Mouse (Mus musculus): ENCODE measurements at regions not wholly inside any gene's neighbourhood (a gene's known extent, or its start where the extent isn't known, plus 50 kb on each side); places are given as distances from the start of the nearest gene placed in this dataset.

DNA sequence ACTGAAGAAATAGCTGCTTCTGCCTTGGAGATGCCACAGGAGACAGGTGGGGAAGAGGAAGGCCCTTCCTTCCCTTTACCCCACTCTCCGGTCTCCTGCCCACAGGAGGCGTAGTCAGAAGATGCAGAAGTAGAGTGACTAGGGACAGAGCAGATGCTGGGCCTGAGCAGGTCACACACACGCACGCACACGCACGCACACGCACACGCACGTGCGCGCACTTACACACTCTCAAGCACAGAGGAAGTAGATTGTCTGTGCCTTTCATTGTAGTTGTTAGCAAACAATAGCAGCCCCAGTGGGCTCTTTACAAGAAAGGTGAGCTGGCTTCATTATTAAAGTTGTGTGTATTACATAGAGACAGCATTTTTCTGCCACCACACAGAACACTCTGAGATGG lies 144.3 kb upstream of the Car8 start:
- no peaks in the 10 kb centered on the region for H3K4me1 ChIP-seq (ENCODE audit: control insufficient read depth, insufficient read depth, low read length)
- H3K4me3 ChIP-seq (replicated peaks; ENCODE audit: control insufficient read depth, low read depth, low read length) = no peak overlapping the region
- no peak for TF ChIP-seq POLR2A (IDR thresholded peaks at IDR 0.05; ENCODE audit: borderline replicate concordance, control insufficient read depth, low read depth, low read length)
- no peak for TF ChIP-seq CTCF (IDR thresholded peaks at IDR 0.05; ENCODE audit: control insufficient read depth, insufficient read depth, low read length)
- 73% methylated on average over 11 of the region's 11 CpGs for WGBS
- H3K27ac ChIP-seq (ENCODE audit: control insufficient read depth, insufficient read depth, low read depth, low read length, poor library complexity) = no peak overlapping the region

DNA sequence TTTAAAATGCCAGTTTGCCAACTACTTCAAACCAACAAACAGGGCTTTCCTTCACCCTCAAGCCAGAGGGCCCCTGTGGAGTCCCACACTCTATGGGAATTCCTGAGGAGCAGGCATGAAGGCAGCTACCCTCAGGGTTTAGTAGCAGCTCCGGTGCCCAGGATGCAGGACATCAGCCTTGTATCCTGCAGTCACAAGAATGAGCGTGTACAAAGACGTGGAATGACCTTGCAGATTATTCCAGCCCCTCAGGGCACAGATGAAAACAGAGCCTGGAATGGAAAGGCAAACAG lies 143.2 kb upstream of the Car8 start:
- Histone ChIP-seq H3K27ac (ENCODE audit: control insufficient read depth, insufficient read depth, low read depth, low read length, poor library complexity) (no peak overlapping the region), H3K4me1 (ENCODE audit: control insufficient read depth, insufficient read depth, low read length) (no peaks in the 10 kb centered on the region), H3K4me3 (replicated peaks; ENCODE audit: control insufficient read depth, low read depth, low read length) (no peak overlapping the region)
- WGBS = 78% methylated on average over 3 of the region's 3 CpGs
- TF ChIP-seq CTCF (IDR thresholded peaks at IDR 0.05; ENCODE audit: control insufficient read depth, insufficient read depth, low read length) = no peak
- no peak for TF ChIP-seq POLR2A (IDR thresholded peaks at IDR 0.05; ENCODE audit: borderline replicate concordance, control insufficient read depth, low read depth, low read length)

GRCm38 (mm10) chr4:8381408-8382124 lies 142.7 kb upstream of the Car8 start:
- TF ChIP-seq CTCF (IDR thresholded peaks at IDR 0.05; ENCODE audit: control insufficient read depth, insufficient read depth, low read length) = no peak
- TF ChIP-seq POLR2A (IDR thresholded peaks at IDR 0.05; ENCODE audit: borderline replicate concordance, control insufficient read depth, low read depth, low read length) = no peak
- H3K27ac ChIP-seq (ENCODE audit: control insufficient read depth, insufficient read depth, low read depth, low read length, poor library complexity) = no peak overlapping the region
- no peak overlapping the region for H3K4me3 ChIP-seq (replicated peaks; ENCODE audit: control insufficient read depth, low read depth, low read length)
- H3K4me1 ChIP-seq (ENCODE audit: control insufficient read depth, insufficient read depth, low read length) = no peaks in the 10 kb centered on the region
- 81% methylated on average over 13 of the region's 13 CpGs for WGBS

DNA sequence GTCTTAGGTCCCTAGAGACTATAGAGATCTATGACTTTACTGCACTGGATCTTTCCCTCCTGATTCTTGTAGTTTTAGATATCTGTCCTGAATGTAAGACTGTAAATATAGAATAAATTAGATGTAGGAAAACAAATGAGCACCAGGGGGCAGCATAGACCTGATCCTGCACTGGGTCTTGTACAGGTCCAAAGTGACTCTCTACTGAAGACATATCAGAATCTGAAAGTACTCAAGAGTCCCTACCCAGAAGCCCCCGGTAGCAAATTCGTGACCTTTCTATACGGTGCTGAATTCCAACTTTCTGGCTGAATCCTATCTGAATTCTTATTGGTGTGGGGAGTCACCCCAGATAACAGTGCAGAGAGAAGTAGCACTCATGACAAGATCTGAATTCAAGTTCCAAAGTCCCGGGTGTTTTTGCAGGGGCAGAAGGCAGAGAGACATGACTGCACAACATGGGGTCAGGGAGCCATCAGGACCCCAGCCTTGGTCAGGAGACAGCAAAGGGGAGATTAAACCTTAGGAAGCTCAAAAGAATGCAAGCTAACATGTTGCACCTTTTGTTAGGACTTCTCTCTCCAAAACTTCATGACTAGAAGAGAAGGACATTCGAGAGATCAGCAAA lies 142.0 kb upstream of the Car8 start:
- no peak overlapping the region for H3K27ac ChIP-seq (ENCODE audit: control insufficient read depth, insufficient read depth, low read depth, low read length, poor library complexity)
- TF ChIP-seq POLR2A (IDR thresholded peaks at IDR 0.05; ENCODE audit: borderline replicate concordance, control insufficient read depth, low read depth, low read length) = no peak
- 0 out of 2 replicates have a peak, but pooled peaks have one; percentile 25 for TF ChIP-seq CTCF (IDR thresholded peaks at IDR 0.05; ENCODE audit: control insufficient read depth, insufficient read depth, low read length)
- no peaks in the 10 kb centered on the region for H3K4me1 ChIP-seq (ENCODE audit: control insufficient read depth, insufficient read depth, low read length)
- WGBS = 43% methylated on average over 5 of the region's 5 CpGs
- H3K4me3 ChIP-seq (replicated peaks; ENCODE audit: control insufficient read depth, low read depth, low read length) = no peak overlapping the region

- TF ChIP-seq POLR2A (IDR thresholded peaks at IDR 0.05; ENCODE audit: borderline replicate concordance, control insufficient read depth, low read depth, low read length) (no peak), CTCF (IDR thresholded peaks at IDR 0.05; ENCODE audit: control insufficient read depth, insufficient read depth, low read length) (no peak)
- WGBS = 77% methylated on average over 6 of the region's 6 CpGs
- no peaks in the 10 kb centered on the region for H3K4me1 ChIP-seq (ENCODE audit: control insufficient read depth, insufficient read depth, low read length)
Measured at GRCm38 (mm10) chr4:8374737-8375489, 136.1 kb upstream of the Car8 start.

DNA sequence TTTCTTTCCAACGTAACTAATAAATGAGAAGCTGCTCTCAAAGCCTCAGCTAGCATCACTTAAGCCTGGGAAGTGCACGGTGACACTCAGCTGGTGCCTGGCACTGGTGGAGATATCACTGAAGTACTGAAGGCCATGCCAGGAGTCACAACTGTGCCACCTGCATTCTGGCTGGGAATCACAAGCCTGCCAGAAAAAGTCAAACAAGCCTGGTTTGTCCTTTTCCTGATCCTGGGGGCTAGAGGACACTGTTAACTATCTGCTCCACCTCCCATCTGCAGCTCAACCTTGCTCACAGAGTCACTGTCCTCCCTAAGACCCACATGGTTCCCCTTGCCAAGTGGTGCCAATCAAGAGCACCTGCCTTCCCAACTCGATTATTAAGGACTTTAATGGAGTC lies 135.2 kb upstream of the Car8 start:
- 70% methylated on average over 3 of the region's 3 CpGs for WGBS

More at GRCm38 (mm10) chr4:8374737-8375489, 136.1 kb upstream of the Car8 start:
- H3K27ac ChIP-seq (ENCODE audit: control insufficient read depth, insufficient read depth, low read depth, low read length, poor library complexity) = no peak overlapping the region
- no peak overlapping the region for H3K4me3 ChIP-seq (replicated peaks; ENCODE audit: control insufficient read depth, low read depth, low read length)

GRCm38 (mm10) chr4:8372069-8372468 lies 133.2 kb upstream of the Car8 start:
- no peak overlapping the region for H3K4me3 ChIP-seq (replicated peaks; ENCODE audit: control insufficient read depth, low read depth, low read length)
- H3K27ac ChIP-seq (ENCODE audit: control insufficient read depth, insufficient read depth, low read depth, low read length, poor library complexity) = no peak overlapping the region
- 59% methylated on average over 3 of the region's 3 CpGs for WGBS
- no peak for TF ChIP-seq POLR2A (IDR thresholded peaks at IDR 0.05; ENCODE audit: borderline replicate concordance, control insufficient read depth, low read depth, low read length)
- no peak for TF ChIP-seq CTCF (IDR thresholded peaks at IDR 0.05; ENCODE audit: control insufficient read depth, insufficient read depth, low read length)
- H3K4me1 ChIP-seq (ENCODE audit: control insufficient read depth, insufficient read depth, low read length) = no peaks in the 10 kb centered on the region

More for the DNA sequence above, 135.2 kb upstream of the Car8 start:
- Histone ChIP-seq H3K4me1 (ENCODE audit: control insufficient read depth, insufficient read depth, low read length) (no peaks in the 10 kb centered on the region), H3K27ac (ENCODE audit: control insufficient read depth, insufficient read depth, low read depth, low read length, poor library complexity) (no peak overlapping the region), H3K4me3 (replicated peaks; ENCODE audit: control insufficient read depth, low read depth, low read length) (no peak overlapping the region)
- TF ChIP-seq CTCF (IDR thresholded peaks at IDR 0.05; ENCODE audit: control insufficient read depth, insufficient read depth, low read length) (no peak), POLR2A (IDR thresholded peaks at IDR 0.05; ENCODE audit: borderline replicate concordance, control insufficient read depth, low read depth, low read length) (no peak)

DNA sequence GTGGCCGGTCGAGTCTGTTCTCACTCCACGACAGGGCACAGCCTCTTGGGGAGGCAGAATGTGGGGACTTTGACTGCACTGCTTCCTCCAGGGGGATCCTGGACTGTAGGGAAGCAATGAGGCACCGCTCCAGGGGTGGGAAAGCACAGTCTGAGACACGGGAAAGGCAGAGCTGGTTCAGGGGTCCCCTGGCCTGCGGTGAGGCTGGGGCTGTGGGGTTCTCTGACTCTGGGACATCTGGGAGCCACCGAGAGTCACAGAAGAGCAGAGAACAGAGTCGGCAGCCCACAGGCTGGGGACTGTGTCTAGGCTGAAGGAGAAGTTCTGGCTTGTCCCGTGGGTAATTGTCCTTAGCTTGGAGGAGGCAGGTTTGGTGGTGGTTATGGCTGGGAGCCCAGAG lies 131.9 kb upstream of the Car8 start:
- Histone ChIP-seq H3K27ac (ENCODE audit: control insufficient read depth, insufficient read depth, low read depth, low read length, poor library complexity) (no peak overlapping the region), H3K4me3 (replicated peaks; ENCODE audit: control insufficient read depth, low read depth, low read length) (no peak overlapping the region), H3K4me1 (ENCODE audit: control insufficient read depth, insufficient read depth, low read length) (no peaks in the 10 kb centered on the region)
- 71% methylated on average over 9 of the region's 9 CpGs for WGBS
- TF ChIP-seq CTCF (IDR thresholded peaks at IDR 0.05; ENCODE audit: control insufficient read depth, insufficient read depth, low read length) (no peak), POLR2A (IDR thresholded peaks at IDR 0.05; ENCODE audit: borderline replicate concordance, control insufficient read depth, low read depth, low read length) (no peak)

All from bone marrow, adult 2 months (tissue).